Mouse (Mus musculus) CD4-positive, CD25-positive, alpha-beta regulatory T cell, adult 4 months (primary cell): ENCODE results near the gene Gpr107. TPM values are rescaled to one million over a fixed set of nuclear protein-coding genes. Genes with fewer than 3 reads are reported as not detected.
"Not testable (repeated sequence)": the region's sequence is repeated elsewhere in the genome, so short reads cannot be mapped to it uniquely, and the experiment has no call there.

ENCODE experiments used
- ATAC-seq: one replicate; pipeline ENCODE4 v1.8.0; 2017
- polyA plus RNA-seq, 2 experiments: library from polyadenylated mRNA; unstranded; fragments of 100-300 nt; shearing (Covaris generic); gene quantifications; one replicate each; pipeline ENCODE4 v1.2.1; 2017

Gene Gpr107
- polyA plus RNA-seq, 2 experiments from 2014 or later, result 56.6 to 60.7 TPM

DNA sequence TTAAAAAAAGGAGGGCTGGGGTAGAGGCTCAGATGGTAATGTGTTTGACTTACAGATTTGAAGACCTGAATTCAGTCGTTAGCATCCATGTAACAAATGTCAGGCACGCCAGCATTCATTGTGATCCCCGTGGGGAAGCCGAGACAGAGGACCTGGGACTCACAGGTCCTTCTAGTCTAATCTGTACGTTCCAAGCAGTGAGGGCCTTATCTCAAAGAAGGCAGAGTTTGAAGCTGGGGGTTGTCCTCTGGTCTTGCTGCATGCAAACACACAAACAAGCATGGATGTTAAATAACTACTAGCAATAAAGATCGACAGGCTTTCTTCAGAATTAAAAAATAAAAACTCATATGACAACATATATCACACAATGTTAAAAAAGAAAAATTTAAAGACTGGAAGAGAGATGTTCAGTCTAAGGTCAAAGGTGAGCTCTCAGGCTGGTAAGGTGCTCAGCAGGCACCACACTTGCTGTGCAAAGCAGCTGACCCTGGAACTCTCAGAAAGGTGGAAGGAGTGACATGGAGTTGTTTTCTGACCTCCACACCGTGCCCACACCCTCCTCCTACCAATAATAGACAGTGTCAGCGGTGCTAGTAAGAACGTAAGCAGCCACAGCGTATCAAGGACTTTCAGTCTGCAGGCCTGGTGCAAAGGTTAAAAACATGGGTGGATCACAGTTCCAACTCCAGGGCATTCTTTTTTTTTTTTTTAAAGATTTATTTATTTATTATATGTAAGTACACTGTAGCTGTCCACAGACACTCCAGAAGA lies 8.2 kb downstream of the Gpr107 start:
- no peak for ATAC-seq

GRCm38 (mm10) chr2:31161620-31162019 lies 9.5 kb downstream of the Gpr107 start:
- no peak for ATAC-seq

DNA sequence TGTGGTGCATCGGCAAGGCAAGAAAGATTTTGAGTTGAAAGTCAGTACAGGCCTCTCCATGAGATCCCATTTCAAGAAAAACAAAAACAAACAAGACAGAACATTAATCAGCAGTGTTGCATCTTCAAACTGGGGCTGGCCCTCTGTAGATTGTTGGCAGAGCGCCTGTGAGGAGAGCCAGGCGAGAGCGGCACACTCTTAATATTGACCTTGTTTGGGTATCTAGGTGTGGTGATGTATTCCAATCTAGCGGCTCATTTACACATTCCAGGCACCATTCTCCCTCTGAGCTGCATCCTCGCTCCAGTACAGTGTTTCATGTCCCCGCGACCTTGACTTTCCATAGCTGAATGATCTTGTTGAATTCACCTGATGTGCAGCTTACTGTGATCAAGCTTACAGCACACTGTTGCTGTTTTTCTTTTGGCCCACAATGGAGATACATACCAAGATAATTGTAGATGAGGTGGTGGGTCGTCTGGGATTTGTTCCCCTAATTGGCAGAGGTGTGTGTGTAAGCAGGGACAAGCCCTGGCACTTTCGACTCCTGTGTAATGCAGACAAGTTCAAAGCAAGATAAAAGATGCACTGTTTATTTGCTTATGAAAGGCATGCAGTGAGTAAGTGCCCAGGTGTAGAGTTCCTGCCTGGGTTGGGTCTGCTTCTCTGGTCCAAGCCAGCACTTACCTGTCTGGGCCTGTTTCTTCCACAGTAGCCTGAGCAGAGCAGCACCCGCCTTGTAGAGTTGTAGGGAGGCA lies 11.4 kb downstream of the Gpr107 start:
- ATAC-seq, result no peak

DNA sequence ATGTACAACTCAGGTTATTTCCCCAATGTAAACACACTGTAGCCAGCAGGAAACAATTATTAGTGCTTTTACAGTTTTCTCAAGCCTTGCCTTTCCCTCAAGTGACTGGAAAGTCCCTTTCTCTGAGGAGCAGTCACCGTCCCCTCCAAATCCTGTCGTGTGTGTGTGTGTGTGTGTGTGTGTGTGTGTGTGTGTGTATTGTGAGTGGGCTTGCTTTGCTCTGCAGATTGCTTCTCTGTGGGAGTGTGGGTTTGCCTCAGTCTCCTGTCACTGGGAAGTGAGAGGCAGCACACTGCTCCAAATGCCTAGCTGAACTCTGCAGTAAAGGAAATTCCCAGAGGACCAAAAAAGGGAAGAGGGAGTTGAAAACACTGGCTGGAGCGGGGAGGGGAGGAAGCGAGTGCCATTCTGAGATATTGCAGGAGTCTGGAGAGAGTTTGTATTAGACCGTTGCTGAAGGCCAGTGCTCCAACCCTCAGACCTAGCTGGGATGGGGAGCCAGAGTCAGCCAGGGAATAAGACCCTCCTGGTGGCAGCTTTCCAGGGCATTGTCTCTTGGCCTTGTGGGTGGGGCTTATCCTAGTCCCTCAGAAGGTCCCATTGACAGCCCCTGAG lies 12.8 kb downstream of the Gpr107 start:
- ATAC-seq, result peak; percentile 92

- no peak for ATAC-seq
These were observed 13.4 kb downstream of the Gpr107 start for GRCm38 (mm10) chr2:31165529-31165928.

- ATAC-seq, result not testable (repeated sequence)
These were observed 15.5 kb downstream of the Gpr107 start for GRCm38 (mm10) chr2:31167571-31167970.

DNA sequence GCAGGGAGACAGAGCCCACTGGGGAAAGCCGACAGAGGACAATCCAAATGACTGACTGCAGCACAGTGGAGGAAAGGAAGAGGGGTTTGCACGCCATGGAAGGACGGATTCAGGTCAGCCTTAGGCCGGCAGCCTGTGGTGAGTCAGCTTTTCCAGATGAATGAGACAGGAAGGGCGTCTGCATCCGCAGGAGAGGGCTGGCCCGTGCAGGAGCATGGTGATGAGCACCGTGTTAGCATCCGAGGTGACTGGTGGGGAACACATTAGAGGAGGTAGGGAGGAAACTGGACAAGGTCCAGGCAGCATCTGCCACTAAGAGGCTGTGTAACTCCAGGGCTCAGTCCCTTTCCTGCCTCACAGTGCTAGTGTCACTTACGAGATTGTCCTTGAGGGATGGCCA lies 16.9 kb downstream of the Gpr107 start:
- no peak for ATAC-seq

DNA sequence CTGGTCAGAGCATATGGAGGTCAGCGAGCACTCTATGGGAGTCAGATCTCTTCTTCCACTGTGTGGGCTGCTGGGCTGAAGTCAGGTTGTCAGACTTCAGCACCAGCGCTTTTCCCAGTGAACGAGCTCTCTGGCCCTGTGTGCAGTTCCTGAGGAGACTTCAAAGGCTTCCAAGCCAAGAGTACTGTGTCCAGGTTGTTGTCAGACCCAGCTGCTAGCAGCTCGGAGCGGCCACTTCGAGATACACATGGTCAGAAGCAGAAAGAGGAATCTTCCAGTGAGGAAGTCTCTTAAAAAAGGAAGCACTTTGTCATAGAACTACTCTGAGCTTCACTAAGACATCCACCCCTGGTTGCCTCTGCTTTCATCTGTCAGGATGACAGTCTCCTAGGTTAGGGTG lies 18.0 kb downstream of the Gpr107 start:
- ATAC-seq, result no peak

DNA sequence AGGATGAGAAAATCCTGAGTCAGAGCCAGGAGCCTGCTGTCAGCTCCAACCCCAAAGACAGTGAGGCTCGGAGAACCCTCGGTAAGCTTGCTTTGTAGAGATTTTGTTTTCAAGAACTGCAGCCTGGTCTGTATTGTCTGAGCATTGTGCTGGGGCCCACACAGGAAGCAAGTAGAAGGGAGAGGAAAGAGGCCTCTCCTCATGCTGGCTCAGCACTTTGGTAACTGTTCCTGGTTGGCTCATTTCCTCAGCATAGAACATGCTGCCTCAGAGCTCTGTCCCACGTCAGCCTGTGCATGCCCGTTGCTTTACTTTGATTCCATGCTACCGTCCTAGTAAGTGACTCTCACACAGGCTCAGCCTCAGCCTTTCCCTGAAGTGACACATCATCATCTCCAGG lies 19.9 kb downstream of the Gpr107 start:
- peak; percentile 94 for ATAC-seq

DNA sequence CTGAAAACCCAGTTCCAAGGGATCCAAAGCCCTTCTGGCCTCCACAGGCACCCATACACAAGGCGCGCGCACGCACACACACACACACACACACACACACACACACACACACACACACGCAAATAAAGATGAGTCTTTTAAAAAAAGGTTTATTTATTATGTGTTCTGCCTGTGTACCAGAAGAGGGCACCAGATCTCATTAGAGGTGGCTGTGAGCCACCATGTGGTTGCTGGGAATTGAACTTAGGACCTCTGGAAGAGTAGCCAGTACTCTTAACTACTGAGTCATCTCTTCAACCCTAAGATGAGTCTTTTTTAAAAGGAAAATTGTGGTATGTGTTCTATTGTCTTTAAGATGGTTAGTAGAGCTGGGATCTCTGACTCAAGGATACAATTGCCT lies 20.4 kb downstream of the Gpr107 start:
- ATAC-seq, result no peak

- no peak for ATAC-seq
These were observed 21.2 kb downstream of the Gpr107 start for GRCm38 (mm10) chr2:31173290-31173689.

GRCm38 (mm10) chr2:31178593-31178992 lies 26.5 kb downstream of the Gpr107 start:
- ATAC-seq, result not testable (repeated sequence)

DNA sequence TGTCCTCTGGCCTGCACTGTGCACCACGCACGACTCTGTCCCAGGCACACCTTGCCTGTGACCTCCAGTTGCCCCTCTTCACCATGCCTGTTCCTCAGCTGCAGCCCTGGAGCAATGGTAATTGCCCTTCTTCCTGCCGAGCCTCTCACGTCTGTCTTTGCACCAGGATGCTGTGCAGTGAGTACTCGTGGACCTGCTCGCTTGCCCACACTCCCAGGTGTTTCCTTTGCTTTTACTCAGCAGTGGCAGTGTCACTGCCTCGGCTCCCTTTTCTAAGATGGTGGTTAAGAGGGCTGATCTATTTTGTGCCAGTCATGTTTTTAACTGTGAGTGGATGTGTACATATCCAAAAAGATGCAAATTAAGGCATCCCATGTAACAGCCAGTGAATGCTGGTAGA lies 27.4 kb downstream of the Gpr107 start:
- ATAC-seq, result peak; percentile 35

GRCm38 (mm10) chr2:31180081-31180551 lies 28.0 kb downstream of the Gpr107 start:
- peak; percentile 87 for ATAC-seq

GRCm38 (mm10) chr2:31182786-31183330 lies 30.7 kb downstream of the Gpr107 start:
- no peak for ATAC-seq

DNA sequence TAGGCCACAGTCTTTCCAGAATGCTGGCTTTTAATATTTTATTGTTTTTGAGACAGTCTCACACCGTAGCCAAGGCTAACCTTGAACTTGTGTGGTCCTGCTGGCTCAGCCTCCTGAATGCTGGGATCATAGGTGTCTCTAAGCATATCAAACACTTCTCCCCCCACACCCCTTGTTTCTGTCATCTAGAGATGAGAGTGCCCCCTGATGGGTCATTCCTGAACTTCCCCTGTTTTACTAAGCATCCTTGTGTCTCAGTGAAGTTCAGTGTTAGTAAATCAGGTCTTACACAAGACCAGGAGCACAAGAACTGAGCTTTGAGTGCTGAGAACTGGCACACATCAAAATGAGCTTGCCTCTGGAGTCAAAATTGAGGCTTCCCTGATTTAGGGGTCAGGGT lies 31.7 kb downstream of the Gpr107 start:
- ATAC-seq, result no peak

DNA sequence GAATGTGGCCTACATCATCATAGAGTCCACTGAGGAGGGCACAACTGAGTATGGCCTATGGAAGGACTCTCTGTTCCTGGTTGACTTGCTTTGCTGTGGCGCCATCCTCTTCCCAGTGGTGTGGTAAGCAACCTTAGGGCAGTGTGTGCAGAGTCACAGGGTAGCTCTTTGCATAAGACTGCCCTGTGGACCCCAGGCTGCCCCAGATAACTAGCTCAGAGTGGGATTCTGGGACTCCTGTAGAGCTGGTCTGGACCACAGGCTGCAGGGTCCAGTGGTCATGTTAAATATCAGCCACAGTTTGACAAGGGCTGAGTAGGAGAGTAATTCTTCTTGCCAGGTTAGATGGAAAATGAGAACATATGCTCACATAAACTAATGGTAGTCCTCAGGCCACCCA lies 36.6 kb downstream of the Gpr107 start:
- no peak for ATAC-seq

DNA sequence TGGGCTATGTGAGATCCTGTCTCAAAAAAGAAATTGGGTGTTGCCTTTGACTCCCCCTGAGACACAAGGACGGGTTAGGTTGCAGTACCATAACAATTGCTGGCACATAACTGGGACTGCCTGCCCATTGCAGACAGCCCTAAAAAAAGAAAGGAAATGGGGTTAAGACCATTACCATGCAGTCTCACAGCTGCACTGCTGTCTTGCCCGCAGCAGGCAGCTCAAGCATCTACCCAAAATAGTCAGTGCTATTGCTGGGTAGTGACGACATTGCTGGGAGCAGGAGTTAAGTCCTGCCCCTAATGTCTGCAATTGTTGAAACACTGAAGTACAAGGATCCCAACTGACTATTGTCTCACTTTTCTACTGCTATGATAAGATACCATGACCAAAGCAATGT lies 37.5 kb downstream of the Gpr107 start:
- no peak for ATAC-seq

DNA sequence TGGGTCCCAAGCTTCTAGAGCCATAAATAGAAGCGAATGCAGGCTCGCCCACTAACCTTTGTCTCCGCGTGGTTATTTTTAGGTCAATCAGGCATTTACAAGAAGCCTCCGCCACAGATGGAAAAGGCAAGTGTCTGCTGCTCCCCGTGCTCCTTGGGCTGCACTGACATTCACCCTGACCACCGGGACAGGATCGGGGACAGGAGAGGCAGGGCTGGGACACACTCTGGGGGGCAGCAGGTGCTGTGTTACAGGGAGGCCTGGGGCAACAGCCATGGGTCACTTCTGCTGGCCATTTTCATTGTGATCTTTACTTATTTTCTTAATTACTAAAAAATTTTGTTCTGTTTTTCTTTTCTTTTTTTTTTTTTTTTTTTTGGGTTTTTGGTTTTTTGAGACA lies 39.6 kb downstream of the Gpr107 start:
- no peak for ATAC-seq

- peak; percentile 47 for ATAC-seq
These were observed 42.4 kb downstream of the Gpr107 start for GRCm38 (mm10) chr2:31194356-31195021.

DNA sequence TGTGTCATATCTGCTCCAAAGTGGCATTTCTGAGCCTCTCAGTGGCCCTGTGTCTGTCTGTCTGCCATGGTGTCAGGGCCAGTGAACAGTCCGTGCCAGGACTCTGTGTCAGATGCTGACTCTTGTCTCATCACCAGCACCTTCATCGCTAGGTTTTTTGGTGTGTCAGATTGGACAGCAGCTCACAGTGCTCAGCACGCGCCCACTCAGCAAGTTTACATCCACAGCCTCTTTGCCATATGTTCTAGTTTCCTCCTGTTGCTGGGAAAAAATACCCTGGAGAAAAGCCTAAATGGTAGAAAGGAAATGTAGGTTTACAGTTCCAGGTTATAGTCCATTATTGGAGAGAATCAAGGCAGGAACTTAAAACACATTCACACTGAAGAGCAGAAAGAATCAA lies 46.5 kb downstream of the Gpr107 start:
- no peak for ATAC-seq

DNA sequence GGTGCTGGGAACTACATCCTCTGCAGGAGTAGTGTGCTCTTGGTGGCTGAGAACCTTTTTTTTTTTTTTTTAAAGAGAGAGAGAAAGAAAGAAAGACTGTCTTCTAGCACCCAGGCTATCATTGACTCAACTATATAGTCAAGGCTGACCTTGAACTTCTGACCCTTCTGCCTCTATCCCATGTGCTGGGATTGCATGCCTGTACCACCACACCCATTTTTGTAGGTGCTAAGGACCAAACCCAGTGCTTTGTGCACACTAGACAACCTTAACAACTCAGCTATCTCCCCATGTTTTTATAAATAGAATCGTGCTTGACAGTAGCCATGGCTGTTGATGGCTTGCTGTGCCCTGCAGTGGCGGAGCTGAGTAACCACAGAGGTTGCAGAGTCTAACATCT lies 47.9 kb downstream of the Gpr107 start:
- no peak for ATAC-seq

DNA sequence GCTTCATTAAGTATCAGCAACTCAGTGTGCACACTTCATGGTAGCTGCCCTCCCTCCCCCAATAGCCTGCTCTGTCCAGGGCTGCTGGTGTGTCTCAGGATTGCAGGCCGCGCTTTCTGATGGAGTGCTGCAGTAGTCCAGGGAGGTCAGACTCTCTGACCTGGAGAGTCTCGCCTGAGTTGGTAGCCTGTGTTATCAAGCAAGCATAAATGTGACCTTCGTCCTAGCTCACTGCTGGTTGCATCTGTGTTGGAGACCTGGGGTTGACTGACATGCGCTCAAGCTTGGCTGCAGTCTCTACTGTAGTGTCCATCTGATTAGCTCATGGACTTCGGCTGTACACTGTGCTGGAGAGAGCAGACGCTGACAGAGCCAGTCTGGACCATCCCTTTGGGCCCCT lies 49.7 kb downstream of the Gpr107 start:
- ATAC-seq, result no peak
